Mouse (Mus musculus): ENCODE data around the gene Sema7a. TPM values are rescaled to one million over a fixed set of nuclear protein-coding genes. Genes with fewer than 3 reads are reported as not detected.

The Sema7a gene
- polyA plus RNA-seq, 1 experiment from 2014 or later = 0.19 TPM

GRCm38 (mm10) chr9:57954962-57955744, 15.2 kb downstream of the Sema7a start:
- H3K36me3 ChIP-seq (ENCODE audit: control insufficient read depth, insufficient read depth, low read length) = no peaks in the 10 kb centered on the region
- no peaks in the 10 kb centered on the region for H3K9me3 ChIP-seq (ENCODE audit: control insufficient read depth, low read length)
- peaks cover 12% of the 10 kb centered on the region; the same call in 1 of the 2 replicates for H3K27me3 ChIP-seq (replicated peaks; ENCODE audit: control insufficient read depth, insufficient read depth, low read length)
- WGBS = 85% methylated on average over 12 of the region's 12 CpGs
- H3K9ac ChIP-seq (ENCODE audit: low read depth, low read length) = no peak overlapping the region
- H3K4me2 ChIP-seq = no peak overlapping the region
- no peak overlapping the region for H3K27ac ChIP-seq (ENCODE audit: low read depth, low read length)
- H3K4me1 ChIP-seq (replicated peaks; ENCODE audit: control insufficient read depth, insufficient read depth, low read length) = peaks cover 3% of the 10 kb centered on the region; the same call in 1 of the 2 replicates
- H3K4me3 ChIP-seq (ENCODE audit: low read depth, low read length) = no peak overlapping the region
- ATAC-seq (replicated peaks; ENCODE audit: low FRiP score) (no peak), DNase-seq (ENCODE audit: low spot score) (no peak)

GRCm38 (mm10) chr9:57955764-57956163, 15.9 kb downstream of the Sema7a start:
- Histone ChIP-seq H3K4me3 (ENCODE audit: low read depth, low read length) (no peak overlapping the region), H3K4me1 (replicated peaks; ENCODE audit: control insufficient read depth, insufficient read depth, low read length) (peaks cover 3% of the 10 kb centered on the region; the same call in 1 of the 2 replicates), H3K27me3 (replicated peaks; ENCODE audit: control insufficient read depth, insufficient read depth, low read length) (peaks cover 8% of the 10 kb centered on the region; the same call in 1 of the 2 replicates), H3K9ac (ENCODE audit: low read depth, low read length) (no peak overlapping the region), H3K9me3 (ENCODE audit: control insufficient read depth, low read length) (no peaks in the 10 kb centered on the region), H3K36me3 (ENCODE audit: control insufficient read depth, insufficient read depth, low read length) (no peaks in the 10 kb centered on the region), H3K27ac (ENCODE audit: low read depth, low read length) (no peak overlapping the region), H3K4me2 (no peak overlapping the region)
- no peak for ATAC-seq (replicated peaks; ENCODE audit: low FRiP score)
- WGBS = 73% methylated on average over 6 of the region's 6 CpGs
- DNase-seq (ENCODE audit: low spot score) = no peak

GRCm38 (mm10) chr9:57956196-57956837, 16.4 kb downstream of the Sema7a start:
- Histone ChIP-seq H3K4me3 (ENCODE audit: low read depth, low read length) (no peak overlapping the region), H3K4me2 (no peak overlapping the region), H3K4me1 (replicated peaks; ENCODE audit: control insufficient read depth, insufficient read depth, low read length) (0 out of 2 replicates have a peak, but pooled peaks cover 3% of the 10 kb centered on the region), H3K36me3 (ENCODE audit: control insufficient read depth, insufficient read depth, low read length) (no peaks in the 10 kb centered on the region), H3K27ac (ENCODE audit: low read depth, low read length) (no peak overlapping the region), H3K9me3 (ENCODE audit: control insufficient read depth, low read length) (no peaks in the 10 kb centered on the region), H3K27me3 (replicated peaks; ENCODE audit: control insufficient read depth, insufficient read depth, low read length) (peaks cover 6% of the 10 kb centered on the region; the same call in 1 of the 2 replicates), H3K9ac (ENCODE audit: low read depth, low read length) (no peak overlapping the region)
- WGBS = 72% methylated on average over 9 of the region's 9 CpGs
- ATAC-seq (replicated peaks; ENCODE audit: low FRiP score) (no peak), DNase-seq (ENCODE audit: low spot score) (no peak)

- Histone ChIP-seq H3K36me3 (ENCODE audit: control insufficient read depth, insufficient read depth, low read length) (no peaks in the 10 kb centered on the region), H3K9me3 (ENCODE audit: control insufficient read depth, low read length) (no peaks in the 10 kb centered on the region), H3K27ac (ENCODE audit: low read depth, low read length) (no peak overlapping the region), H3K4me3 (ENCODE audit: low read depth, low read length) (no peak overlapping the region), H3K4me1 (replicated peaks; ENCODE audit: control insufficient read depth, insufficient read depth, low read length) (0 out of 2 replicates have a peak, but pooled peaks cover 3% of the 10 kb centered on the region), H3K27me3 (replicated peaks; ENCODE audit: control insufficient read depth, insufficient read depth, low read length) (peaks cover under 1% of the 10 kb centered on the region; the same call in 1 of the 2 replicates), H3K4me2 (no peak overlapping the region), H3K9ac (ENCODE audit: low read depth, low read length) (no peak overlapping the region)
- WGBS = 54% methylated on average over 5 of the region's 5 CpGs
- DNase-seq (ENCODE audit: low spot score) (no peak), ATAC-seq (replicated peaks; ENCODE audit: low FRiP score) (no peak)
Observed at GRCm38 (mm10) chr9:57956838-57957236, 16.9 kb downstream of the Sema7a start.

- 52% methylated on average over 1 of the region's 1 CpGs for WGBS
- no peak overlapping the region for H3K4me2 ChIP-seq
- H3K9ac ChIP-seq (ENCODE audit: low read depth, low read length) = no peak overlapping the region
- 0 out of 2 replicates have a peak, but pooled peaks cover under 1% of the 10 kb centered on the region for H3K4me1 ChIP-seq (replicated peaks; ENCODE audit: control insufficient read depth, insufficient read depth, low read length)
- no peaks in the 10 kb centered on the region for H3K9me3 ChIP-seq (ENCODE audit: control insufficient read depth, low read length)
- H3K27ac ChIP-seq (ENCODE audit: low read depth, low read length) = no peak overlapping the region
- H3K4me3 ChIP-seq (ENCODE audit: low read depth, low read length) = no peak overlapping the region
- H3K36me3 ChIP-seq (ENCODE audit: control insufficient read depth, insufficient read depth, low read length) = no peaks in the 10 kb centered on the region
- ATAC-seq (replicated peaks; ENCODE audit: low FRiP score) = no peak
- DNase-seq (ENCODE audit: low spot score) = no peak
- no peaks in the 10 kb centered on the region; the same call in 1 of the 2 replicates for H3K27me3 ChIP-seq (replicated peaks; ENCODE audit: control insufficient read depth, insufficient read depth, low read length)
Observed at GRCm38 (mm10) chr9:57958615-57959014, 18.7 kb downstream of the Sema7a start.

GRCm38 (mm10) chr9:57959399-57959798, 19.5 kb downstream of the Sema7a start:
- no peaks in the 10 kb centered on the region; the same call in 1 of the 2 replicates for H3K27me3 ChIP-seq (replicated peaks; ENCODE audit: control insufficient read depth, insufficient read depth, low read length)
- H3K9ac ChIP-seq (ENCODE audit: low read depth, low read length) = no peak overlapping the region
- no peak overlapping the region for H3K4me2 ChIP-seq
- DNase-seq (ENCODE audit: low spot score) (no peak), ATAC-seq (replicated peaks; ENCODE audit: low FRiP score) (no peak)
- no peaks in the 10 kb centered on the region for H3K9me3 ChIP-seq (ENCODE audit: control insufficient read depth, low read length)
- 52% methylated on average over 10 of the region's 10 CpGs for WGBS
- no peaks in the 10 kb centered on the region for H3K36me3 ChIP-seq (ENCODE audit: control insufficient read depth, insufficient read depth, low read length)
- H3K4me3 ChIP-seq (ENCODE audit: low read depth, low read length) = no peak overlapping the region
- no peaks in the 10 kb centered on the region for H3K4me1 ChIP-seq (replicated peaks; ENCODE audit: control insufficient read depth, insufficient read depth, low read length)
- no peak overlapping the region for H3K27ac ChIP-seq (ENCODE audit: low read depth, low read length)

- Histone ChIP-seq H3K4me3 (ENCODE audit: low read depth, low read length) (no peak overlapping the region), H3K4me2 (no peak overlapping the region), H3K9me3 (ENCODE audit: control insufficient read depth, low read length) (no peaks in the 10 kb centered on the region), H3K36me3 (ENCODE audit: control insufficient read depth, insufficient read depth, low read length) (no peaks in the 10 kb centered on the region), H3K4me1 (replicated peaks; ENCODE audit: control insufficient read depth, insufficient read depth, low read length) (no peaks in the 10 kb centered on the region), H3K27ac (ENCODE audit: low read depth, low read length) (no peak overlapping the region), H3K9ac (ENCODE audit: low read depth, low read length) (no peak overlapping the region), H3K27me3 (replicated peaks; ENCODE audit: control insufficient read depth, insufficient read depth, low read length) (no peaks in the 10 kb centered on the region; the same call in 1 of the 2 replicates)
- DNase-seq (ENCODE audit: low spot score) (no peak), ATAC-seq (replicated peaks; ENCODE audit: low FRiP score) (no peak)
- 76% methylated on average over 17 of the region's 17 CpGs for WGBS
Observed at GRCm38 (mm10) chr9:57959886-57960866, 20.3 kb downstream of the Sema7a start.

GRCm38 (mm10) chr9:57961226-57961625, 21.3 kb downstream of the Sema7a start:
- DNase-seq (ENCODE audit: low spot score) (no peak), ATAC-seq (replicated peaks; ENCODE audit: low FRiP score) (no peak)
- H3K36me3 ChIP-seq (ENCODE audit: control insufficient read depth, insufficient read depth, low read length) = no peaks in the 10 kb centered on the region
- no peak overlapping the region for H3K4me2 ChIP-seq
- H3K4me3 ChIP-seq (ENCODE audit: low read depth, low read length) = no peak overlapping the region
- no peaks in the 10 kb centered on the region for H3K9me3 ChIP-seq (ENCODE audit: control insufficient read depth, low read length)
- H3K4me1 ChIP-seq (replicated peaks; ENCODE audit: control insufficient read depth, insufficient read depth, low read length) = no peaks in the 10 kb centered on the region
- H3K9ac ChIP-seq (ENCODE audit: low read depth, low read length) = no peak overlapping the region
- WGBS = 84% methylated on average over 15 of the region's 15 CpGs
- H3K27ac ChIP-seq (ENCODE audit: low read depth, low read length) = no peak overlapping the region
- no peaks in the 10 kb centered on the region; the same call in 1 of the 2 replicates for H3K27me3 ChIP-seq (replicated peaks; ENCODE audit: control insufficient read depth, insufficient read depth, low read length)

All from liver, embryonic 11.5 days (tissue).